Mouse (Mus musculus) CH12.LX (cell line): ENCODE measurements at regions not wholly inside any gene's neighbourhood (a gene's known extent, or its start where the extent isn't known, plus 50 kb on each side); places are given as distances from the start of the nearest gene placed in this dataset.

ENCODE experiments used
- CTCF ChIP-seq, 2 experiments: IDR thresholded peaks in 1 of 2; conservative IDR thresholded peaks in 1 of 2; 2 replicates each; pipeline ENCODE4 v1.5.1; 2011 to 2012; ENCODE audit warnings: low read depth in 2 of 2, low read length in 2 of 2, improper control_type of control experiment in 1 of 2, inconsistent platforms in 1 of 2, mild to moderate bottlenecking in 1 of 2, moderate library complexity in 1 of 2
- GABPA ChIP-seq: IDR thresholded peaks from 2 replicates; pipeline ENCODE4 v1.6.1; 2012; ENCODE audit warnings: low read depth, low read length, improper control_type of control experiment, inconsistent platforms; ENCODE audit not compliant: insufficient replicate concordance
- HCFC1 ChIP-seq: IDR thresholded peaks from 2 replicates; pipeline ENCODE4 v1.6.1; 2012; ENCODE audit warnings: low read depth, mild to moderate bottlenecking, inconsistent platforms, low read length, improper control_type of control experiment
- POLR2A ChIP-seq: IDR thresholded peaks from 2 replicates; pipeline ENCODE4 v1.6.1; 2011; ENCODE audit warnings: low read depth, mild to moderate bottlenecking, improper control_type of control experiment, low read length
- ZC3H11A ChIP-seq: IDR thresholded peaks from 2 replicates; pipeline ENCODE4 v1.6.1; 2012; ENCODE audit warnings: low read depth, mild to moderate bottlenecking, inconsistent platforms, low read length, improper control_type of control experiment

GRCm38 (mm10) chr1:119277990-119278389 is 144.1 kb downstream of the Inhbb start:
- no peak for TF ChIP-seq GABPA
- no peak for TF ChIP-seq POLR2A
- TF ChIP-seq ZC3H11A, result no peak
- no peak for TF ChIP-seq CTCF (conservative IDR thresholded peaks at IDR 0.05 in 1 of 2, IDR thresholded peaks at IDR 0.05 in 1 of 2; ENCODE audit: low read depth in 2 of 2, low read length in 2 of 2)
- TF ChIP-seq HCFC1, result no peak
